Mouse (Mus musculus): ENCODE results near the gene Tacr2.

The Tacr2 gene

GRCm38 (mm10) chr10:62306483-62306882 lies 54.2 kb downstream of the Tacr2 start:
- DNase-seq = no peak

GRCm38 (mm10) chr10:62308896-62309491 lies 56.8 kb downstream of the Tacr2 start:
- DNase-seq = no peak

- no peak for DNase-seq
These were observed 57.4 kb downstream of the Tacr2 start for GRCm38 (mm10) chr10:62309593-62309992.

GRCm38 (mm10) chr10:62310259-62311039 lies 58.2 kb downstream of the Tacr2 start:
- no peak for DNase-seq

- DNase-seq = no peak
These were observed 59.2 kb downstream of the Tacr2 start for GRCm38 (mm10) chr10:62311464-62311863.

GRCm38 (mm10) chr10:62313140-62313539 lies 60.9 kb downstream of the Tacr2 start:
- no peak for DNase-seq

- no peak for DNase-seq
These were observed 61.7 kb downstream of the Tacr2 start for GRCm38 (mm10) chr10:62313885-62314424.

All from cerebellum, adult 9-10 months (tissue).